In the genomic region with DNA sequence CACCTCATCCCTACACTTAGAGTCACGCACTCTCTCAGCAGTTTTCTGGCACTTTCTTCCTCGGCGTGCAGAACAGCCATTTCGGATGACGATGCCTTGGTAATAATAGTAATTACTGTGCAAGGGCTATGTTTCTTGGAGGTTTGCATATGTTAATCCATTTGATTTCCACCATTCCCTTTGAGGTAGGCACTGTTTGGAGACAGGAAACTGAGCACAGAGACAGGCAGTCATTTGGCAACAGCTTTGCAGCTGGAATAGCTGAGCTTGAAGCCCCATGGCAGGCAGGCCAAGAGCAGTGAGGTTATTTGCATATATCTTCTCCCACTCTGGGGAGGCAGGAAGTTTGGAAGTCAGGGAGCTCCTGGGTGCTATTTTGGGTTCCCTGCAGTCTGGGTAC, we compare ENCODE assay signal across 16 mouse cellular contexts.
"Had no signal": no experiment of that assay in that cellular context is flagged by ENCODE, and none has a peak within 500 bp of the region (broad histone marks: within the 10 kb centered on the region; RNA-seq: fewer than 3 reads in every experiment).

No protein-coding gene starts in this region.

- H3K9ac ChIP-seq: liver, embryonic 13.5 days; midbrain, embryonic 13.5 days; neural tube, embryonic 13.5 days had no signal

- DNase-seq: kidney, adult 9 months; kidney, postnatal 14 days; kidney, postnatal 4 days; layer of hippocampus, postnatal 36 days; liver, embryonic 13.5 days; lung, adult 2 months; thymus, adult 2 months; thymus, postnatal 25 days had no signal

- H3K4me1 ChIP-seq: liver, embryonic 13.5 days had no signal

- H3K4me2 ChIP-seq: liver, embryonic 13.5 days; midbrain, embryonic 13.5 days; neural tube, embryonic 13.5 days had no signal

- H3K9me3 ChIP-seq: liver, embryonic 13.5 days; megakaryocyte, embryonic 14.5 days; midbrain, embryonic 10.5 days; midbrain, embryonic 13.5 days; neural tube, embryonic 13.5 days had no signal

- H3K27me3 ChIP-seq: liver, embryonic 13.5 days; midbrain, embryonic 13.5 days; neural tube, embryonic 13.5 days had no signal

- H3K36me3 ChIP-seq: liver, embryonic 13.5 days; midbrain, embryonic 10.5 days; midbrain, embryonic 13.5 days; neural tube, embryonic 13.5 days had no signal

- ATAC-seq: lung, postnatal 0 days; midbrain, embryonic 13.5 days; midbrain, embryonic 16.5 days had no signal

- H3K4me3 ChIP-seq: left cerebral cortex, adult 2 months; liver, embryonic 13.5 days; megakaryocyte, embryonic 14.5 days; midbrain, embryonic 10.5 days; midbrain, embryonic 13.5 days; myocyte; neural tube, embryonic 13.5 days had no signal

- H3K27ac ChIP-seq: left cerebral cortex, adult 2 months; liver, embryonic 13.5 days; midbrain, embryonic 10.5 days; midbrain, embryonic 13.5 days; neural tube, embryonic 13.5 days had no signal
